Mouse (Mus musculus): Measurements from ENCODE around the gene Aip. TPM values are rescaled to one million over a fixed set of nuclear protein-coding genes. Genes with fewer than 3 reads are reported as not detected.

Aip gene
- polyA plus RNA-seq, 1 experiment from 2014 or later = 91.2 TPM

DNA sequence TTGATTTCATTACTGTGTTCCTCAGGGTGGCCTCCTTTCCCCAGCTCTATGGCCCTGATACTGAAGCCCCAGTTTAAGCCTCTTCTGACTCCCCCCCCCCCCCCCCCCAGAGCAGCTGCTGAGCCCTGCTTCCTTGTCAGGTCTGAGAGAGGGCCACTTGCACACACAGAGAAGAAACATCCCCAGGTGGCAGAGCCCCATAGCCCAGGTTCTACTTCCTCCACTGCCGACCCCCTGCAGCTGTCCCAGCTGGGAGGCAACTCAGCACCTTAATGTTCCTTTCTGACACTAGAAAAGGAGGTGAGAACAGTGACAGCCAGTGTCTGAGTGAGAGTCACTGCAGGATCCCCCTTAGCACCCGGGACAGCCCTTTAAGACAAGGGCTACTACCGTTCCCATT, 21.9 kb downstream of the Aip start:
- WGBS = 53% methylated on average over 3 of the region's 3 CpGs
- no peaks in the 10 kb centered on the region for H3K9me3 ChIP-seq (ENCODE audit: control insufficient read depth, low read length)
- no peak for DNase-seq (ENCODE audit: low spot score)
- no peaks in the 10 kb centered on the region for H3K36me3 ChIP-seq (ENCODE audit: control insufficient read depth, insufficient read depth, low read length)
- H3K9ac ChIP-seq (ENCODE audit: low read length) = no peak overlapping the region
- H3K4me2 ChIP-seq (ENCODE audit: low read depth, severe bottlenecking) = no peak overlapping the region
- ATAC-seq (ENCODE audit: insufficient number of reproducible peaks, low FRiP score, low TSS enrichment, low read depth) = no peak
- H3K4me1 ChIP-seq (ENCODE audit: control insufficient read depth, insufficient read depth, low read length) = peaks cover 22% of the 10 kb centered on the region
- no peak overlapping the region for H3K27ac ChIP-seq (replicated peaks; ENCODE audit: low read depth, low read length)
- H3K4me3 ChIP-seq (ENCODE audit: low read depth, low read length) = no peak overlapping the region
- H3K27me3 ChIP-seq (ENCODE audit: control insufficient read depth, insufficient read depth, low read length) = peaks cover 22% of the 10 kb centered on the region

DNA sequence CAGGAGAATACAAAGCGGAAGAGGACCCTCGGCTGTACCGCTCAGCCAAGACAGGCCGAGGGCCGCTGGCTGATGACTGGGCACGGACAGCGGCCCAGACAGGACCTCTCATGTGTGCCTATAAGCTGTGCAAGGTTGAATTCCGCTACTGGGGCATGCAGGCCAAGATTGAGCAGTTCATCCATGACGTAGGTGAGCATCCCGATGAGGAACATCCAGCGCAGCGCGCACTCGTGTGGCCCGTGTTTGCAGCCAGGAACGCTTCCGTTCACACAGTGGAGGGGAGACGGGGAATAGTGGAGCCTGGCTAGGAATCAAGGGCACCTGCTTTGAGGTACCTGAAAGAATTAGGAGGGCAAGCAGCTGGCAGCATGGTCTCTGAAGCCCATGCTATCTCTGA, 22.4 kb downstream of the Aip start:
- H3K36me3 ChIP-seq (ENCODE audit: control insufficient read depth, insufficient read depth, low read length) = no peaks in the 10 kb centered on the region
- H3K27ac ChIP-seq (replicated peaks; ENCODE audit: low read depth, low read length) = no peak overlapping the region
- no peaks in the 10 kb centered on the region for H3K9me3 ChIP-seq (ENCODE audit: control insufficient read depth, low read length)
- 94% methylated on average over 18 of the region's 18 CpGs for WGBS
- H3K9ac ChIP-seq (ENCODE audit: low read length) = no peak overlapping the region
- no peak overlapping the region for H3K4me3 ChIP-seq (ENCODE audit: low read depth, low read length)
- peaks cover 22% of the 10 kb centered on the region for H3K27me3 ChIP-seq (ENCODE audit: control insufficient read depth, insufficient read depth, low read length)
- ATAC-seq (ENCODE audit: insufficient number of reproducible peaks, low FRiP score, low TSS enrichment, low read depth) (no peak), DNase-seq (ENCODE audit: low spot score) (no peak)
- peaks cover 24% of the 10 kb centered on the region for H3K4me1 ChIP-seq (ENCODE audit: control insufficient read depth, insufficient read depth, low read length)
- no peak overlapping the region for H3K4me2 ChIP-seq (ENCODE audit: low read depth, severe bottlenecking)

GRCm38 (mm10) chr19:4102626-4103025, 23.0 kb downstream of the Aip start:
- no peak overlapping the region for H3K9ac ChIP-seq (ENCODE audit: low read length)
- DNase-seq (ENCODE audit: low spot score) = no peak
- H3K27me3 ChIP-seq (ENCODE audit: control insufficient read depth, insufficient read depth, low read length) = peaks cover 22% of the 10 kb centered on the region
- no peak overlapping the region for H3K4me3 ChIP-seq (ENCODE audit: low read depth, low read length)
- H3K27ac ChIP-seq (replicated peaks; ENCODE audit: low read depth, low read length) = no peak overlapping the region
- 95% methylated on average over 12 of the region's 12 CpGs for WGBS
- no peaks in the 10 kb centered on the region for H3K9me3 ChIP-seq (ENCODE audit: control insufficient read depth, low read length)
- H3K4me1 ChIP-seq (ENCODE audit: control insufficient read depth, insufficient read depth, low read length) = peaks cover 24% of the 10 kb centered on the region
- ATAC-seq (ENCODE audit: insufficient number of reproducible peaks, low FRiP score, low TSS enrichment, low read depth) = no peak
- no peaks in the 10 kb centered on the region for H3K36me3 ChIP-seq (ENCODE audit: control insufficient read depth, insufficient read depth, low read length)
- H3K4me2 ChIP-seq (ENCODE audit: low read depth, severe bottlenecking) = no peak overlapping the region

- no peak overlapping the region for H3K9ac ChIP-seq (ENCODE audit: low read length)
- DNase-seq (ENCODE audit: low spot score) (no peak), ATAC-seq (ENCODE audit: insufficient number of reproducible peaks, low FRiP score, low TSS enrichment, low read depth) (no peak)
- H3K27ac ChIP-seq (replicated peaks; ENCODE audit: low read depth, low read length) = no peak overlapping the region
- no peak overlapping the region for H3K4me3 ChIP-seq (ENCODE audit: low read depth, low read length)
- 92% methylated on average over 2 of the region's 2 CpGs for WGBS
- H3K4me1 ChIP-seq (ENCODE audit: control insufficient read depth, insufficient read depth, low read length) = peaks cover 24% of the 10 kb centered on the region
- H3K36me3 ChIP-seq (ENCODE audit: control insufficient read depth, insufficient read depth, low read length) = no peaks in the 10 kb centered on the region
- H3K4me2 ChIP-seq (ENCODE audit: low read depth, severe bottlenecking) = no peak overlapping the region
- H3K9me3 ChIP-seq (ENCODE audit: control insufficient read depth, low read length) = no peaks in the 10 kb centered on the region
- peaks cover 22% of the 10 kb centered on the region for H3K27me3 ChIP-seq (ENCODE audit: control insufficient read depth, insufficient read depth, low read length)
These were observed 23.6 kb downstream of the Aip start for GRCm38 (mm10) chr19:4102049-4102448.

DNA sequence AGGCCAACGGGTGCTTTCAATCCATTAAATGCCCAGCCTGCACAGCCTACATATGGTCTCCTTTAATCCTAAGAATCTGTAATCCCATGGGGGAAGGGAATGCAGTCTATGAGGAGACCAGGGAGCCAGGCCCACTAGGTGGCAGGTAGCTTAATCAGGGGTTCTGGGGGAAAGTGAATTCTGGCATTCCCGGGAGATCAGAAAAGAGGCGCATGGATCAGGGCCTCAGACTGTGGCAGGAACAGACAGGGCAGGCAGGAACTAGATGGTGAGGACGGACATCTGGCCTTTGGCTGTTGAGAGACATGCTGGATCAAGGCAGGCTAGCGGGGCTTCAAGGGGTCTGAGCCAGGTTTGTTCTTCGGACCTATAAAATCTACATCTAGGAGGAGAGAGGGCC, 24.2 kb downstream of the Aip start:
- peak overlapping the region; percentile 95; the same call in 1 of the 2 replicates for H3K4me2 ChIP-seq (ENCODE audit: low read depth, severe bottlenecking)
- no peak overlapping the region for H3K9ac ChIP-seq (ENCODE audit: low read length)
- H3K36me3 ChIP-seq (ENCODE audit: control insufficient read depth, insufficient read depth, low read length) = no peaks in the 10 kb centered on the region
- H3K27me3 ChIP-seq (ENCODE audit: control insufficient read depth, insufficient read depth, low read length) = peaks cover 22% of the 10 kb centered on the region
- H3K27ac ChIP-seq (replicated peaks; ENCODE audit: low read depth, low read length) = no peak overlapping the region
- H3K9me3 ChIP-seq (ENCODE audit: control insufficient read depth, low read length) = no peaks in the 10 kb centered on the region
- H3K4me1 ChIP-seq (ENCODE audit: control insufficient read depth, insufficient read depth, low read length) = peaks cover 24% of the 10 kb centered on the region
- WGBS = 61% methylated on average over 6 of the region's 6 CpGs
- DNase-seq (ENCODE audit: low spot score) (no peak), ATAC-seq (ENCODE audit: insufficient number of reproducible peaks, low FRiP score, low TSS enrichment, low read depth) (no peak)
- peak overlapping the region; percentile 43; the same call in 1 of the 2 replicates for H3K4me3 ChIP-seq (ENCODE audit: low read depth, low read length)

- DNase-seq (ENCODE audit: low spot score) = no peak
- H3K9ac ChIP-seq (ENCODE audit: low read length) = peak overlapping the region; percentile 17; the same call in 1 of the 2 replicates
- H3K4me2 ChIP-seq (ENCODE audit: low read depth, severe bottlenecking) = peak overlapping the region; percentile 95
- H3K4me3 ChIP-seq (ENCODE audit: low read depth, low read length) = peak overlapping the region; percentile 43
- peaks cover 28% of the 10 kb centered on the region for H3K4me1 ChIP-seq (ENCODE audit: control insufficient read depth, insufficient read depth, low read length)
- no peak for ATAC-seq (ENCODE audit: insufficient number of reproducible peaks, low FRiP score, low TSS enrichment, low read depth)
- H3K27ac ChIP-seq (replicated peaks; ENCODE audit: low read depth, low read length) = no peak overlapping the region
- H3K36me3 ChIP-seq (ENCODE audit: control insufficient read depth, insufficient read depth, low read length) = no peaks in the 10 kb centered on the region
- no peaks in the 10 kb centered on the region for H3K9me3 ChIP-seq (ENCODE audit: control insufficient read depth, low read length)
- peaks cover 22% of the 10 kb centered on the region for H3K27me3 ChIP-seq (ENCODE audit: control insufficient read depth, insufficient read depth, low read length)
- under 1% methylated on average over 52 of the region's 52 CpGs for WGBS
These were observed 24.9 kb downstream of the Aip start for GRCm38 (mm10) chr19:4100718-4101261.

- WGBS = under 1% methylated on average over 53 of the region's 53 CpGs
- Histone ChIP-seq H3K9ac (ENCODE audit: low read length) (peak within 1 kb of the TSS; percentile 17; the same call in 1 of the 2 replicates), H3K36me3 (ENCODE audit: control insufficient read depth, insufficient read depth, low read length) (no peaks in the 10 kb centered on the region), H3K4me3 (ENCODE audit: low read depth, low read length) (peak within 1 kb of the TSS; percentile 43), H3K27me3 (ENCODE audit: control insufficient read depth, insufficient read depth, low read length) (peaks cover 22% of the 10 kb centered on the region), H3K27ac (replicated peaks; ENCODE audit: low read depth, low read length) (no peak within 1 kb of the TSS), H3K4me2 (ENCODE audit: low read depth, severe bottlenecking) (peak within 1 kb of the TSS; percentile 95), H3K9me3 (ENCODE audit: control insufficient read depth, low read length) (no peaks in the 10 kb centered on the region), H3K4me1 (ENCODE audit: control insufficient read depth, insufficient read depth, low read length) (peaks cover 28% of the 10 kb centered on the region)
- DNase-seq (ENCODE audit: low spot score) (peak; percentile 61), ATAC-seq (ENCODE audit: insufficient number of reproducible peaks, low FRiP score, low TSS enrichment, low read depth) (no peak)
These were observed 25.6 kb downstream of the Aip start, which contains the start of gene Pitpnm1 for GRCm38 (mm10) chr19:4099837-4100717. Pitpnm1 (plus strand) TSS chr19:4099998.

- H3K9ac ChIP-seq (ENCODE audit: low read length) = no peak overlapping the region
- peaks cover 22% of the 10 kb centered on the region for H3K27me3 ChIP-seq (ENCODE audit: control insufficient read depth, insufficient read depth, low read length)
- no peak for ATAC-seq (ENCODE audit: insufficient number of reproducible peaks, low FRiP score, low TSS enrichment, low read depth)
- H3K9me3 ChIP-seq (ENCODE audit: control insufficient read depth, low read length) = no peaks in the 10 kb centered on the region
- no peak overlapping the region for H3K27ac ChIP-seq (replicated peaks; ENCODE audit: low read depth, low read length)
- peak; percentile 93 for DNase-seq (ENCODE audit: low spot score)
- no peak overlapping the region for H3K4me3 ChIP-seq (ENCODE audit: low read depth, low read length)
- WGBS = 9% methylated on average over 9 of the region's 9 CpGs
- no peaks in the 10 kb centered on the region for H3K36me3 ChIP-seq (ENCODE audit: control insufficient read depth, insufficient read depth, low read length)
- H3K4me1 ChIP-seq (ENCODE audit: control insufficient read depth, insufficient read depth, low read length) = peaks cover 25% of the 10 kb centered on the region
- no peak overlapping the region for H3K4me2 ChIP-seq (ENCODE audit: low read depth, severe bottlenecking)
These were observed 26.6 kb downstream of the Aip start for GRCm38 (mm10) chr19:4099056-4099455.

All from limb, embryonic 11.5 days (tissue).